Mouse (Mus musculus): ENCODE measurements around the gene Oas2. TPM values are rescaled to one million over a fixed set of nuclear protein-coding genes. Genes with fewer than 3 reads are reported as not detected.

The Oas2 gene
- total and polyA plus RNA-seq, 2 experiments from 2014 or later, result 0.15 TPM; not detected in 1

- Histone ChIP-seq H3K36me3 (replicated peaks; ENCODE audit: control insufficient read depth, insufficient read depth, low read length) (no peaks in the 10 kb centered on the region), H3K4me3 (ENCODE audit: low read depth, low read length) (no peak overlapping the region), H3K27ac (ENCODE audit: low read depth) (no peak overlapping the region), H3K9ac (replicated peaks; ENCODE audit: low read depth, low read length) (no peak overlapping the region), H3K4me1 (ENCODE audit: control insufficient read depth, insufficient read depth) (no peaks in the 10 kb centered on the region), H3K27me3 (ENCODE audit: control insufficient read depth, insufficient read depth, low read length) (peaks cover 61% of the 10 kb centered on the region), H3K4me2 (ENCODE audit: low read depth, low read length) (no peak overlapping the region; the same call in 1 of the 2 replicates), H3K9me3 (replicated peaks; ENCODE audit: control insufficient read depth, low read length) (no peaks in the 10 kb centered on the region)
- ATAC-seq (ENCODE audit: insufficient read depth, low read depth) (no peak), DNase-seq (ENCODE audit: low spot score) (no peak)
- WGBS, result 14% methylated on average over 24 of the region's 24 CpGs
- no peak for TF ChIP-seq EP300 (IDR thresholded peaks at IDR 0.05; ENCODE audit: low read depth)
- no peak for TF ChIP-seq CTCF (IDR thresholded peaks at IDR 0.05; ENCODE audit: low read depth)
These were observed 66.5 kb downstream of the Oas2 start for GRCm38 (mm10) chr5:120682982-120683771.

GRCm38 (mm10) chr5:120680918-120681317, 68.7 kb downstream of the Oas2 start:
- Histone ChIP-seq H3K36me3 (replicated peaks; ENCODE audit: control insufficient read depth, insufficient read depth, low read length) (no peaks in the 10 kb centered on the region), H3K4me1 (ENCODE audit: control insufficient read depth, insufficient read depth) (no peaks in the 10 kb centered on the region), H3K27ac (ENCODE audit: low read depth) (no peak overlapping the region), H3K4me2 (ENCODE audit: low read depth, low read length) (no peak overlapping the region), H3K9ac (replicated peaks; ENCODE audit: low read depth, low read length) (no peak overlapping the region), H3K9me3 (replicated peaks; ENCODE audit: control insufficient read depth, low read length) (no peaks in the 10 kb centered on the region), H3K27me3 (ENCODE audit: control insufficient read depth, insufficient read depth, low read length) (peaks cover 54% of the 10 kb centered on the region), H3K4me3 (ENCODE audit: low read depth, low read length) (no peak overlapping the region)
- WGBS, result 78% methylated on average over 18 of the region's 18 CpGs
- no peak for TF ChIP-seq CTCF (IDR thresholded peaks at IDR 0.05; ENCODE audit: low read depth)
- ATAC-seq (ENCODE audit: insufficient read depth, low read depth), result no peak
- DNase-seq (ENCODE audit: low spot score), result no peak

Other genes starting within 250 kb of the Oas2 start
- gene Plbd2, start 246.2 kb downstream of the Oas2 start, total RNA-seq (2014; rRNA removed; ENCODE audit: low replicate concordance), result 38.1 and 38.3 TPM in 2 replicates
- gene Plbd2, start 246.2 kb downstream of the Oas2 start, polyA plus RNA-seq (2015; fragmentation: Nextera tagmentation; extraction: Ambion mirVana), result 43.9 and 47.2 TPM in 2 replicates
- 4.2 and 16.0 TPM in 2 replicates for gene Slc8b1, start 238.7 kb downstream of the Oas2 start, total RNA-seq (2014; rRNA removed; ENCODE audit: low replicate concordance)
- 3.4 and 3.6 TPM in 2 replicates for gene Slc8b1, start 238.7 kb downstream of the Oas2 start, polyA plus RNA-seq (2015; fragmentation: Nextera tagmentation; extraction: Ambion mirVana)
- 15.8 and 27.6 TPM in 2 replicates for gene Tpcn1, start 161.2 kb downstream of the Oas2 start, total RNA-seq (2014; rRNA removed; ENCODE audit: low replicate concordance)
- gene Tpcn1, start 161.2 kb downstream of the Oas2 start, polyA plus RNA-seq (2015; fragmentation: Nextera tagmentation; extraction: Ambion mirVana), result 11.5 and 11.7 TPM in 2 replicates
- gene Iqcd, start 160.8 kb downstream of the Oas2 start, total RNA-seq (2014; rRNA removed; ENCODE audit: low replicate concordance), result not detected in 2 replicates
- gene Iqcd, start 160.8 kb downstream of the Oas2 start, polyA plus RNA-seq (2015; fragmentation: Nextera tagmentation; extraction: Ambion mirVana), result 0.14 and 0.18 TPM in 2 replicates
- gene Rita1, start 137.3 kb downstream of the Oas2 start, total RNA-seq (2014; rRNA removed; ENCODE audit: low replicate concordance), result 20.2 and 24.5 TPM in 2 replicates
- gene Rita1, start 137.3 kb downstream of the Oas2 start, polyA plus RNA-seq (2015; fragmentation: Nextera tagmentation; extraction: Ambion mirVana), result 15.7 and 16.3 TPM in 2 replicates
- 23.0 and 24.1 TPM in 2 replicates for gene Ddx54, start 137.1 kb downstream of the Oas2 start, total RNA-seq (2014; rRNA removed; ENCODE audit: low replicate concordance)
- gene Ddx54, start 137.1 kb downstream of the Oas2 start, polyA plus RNA-seq (2015; fragmentation: Nextera tagmentation; extraction: Ambion mirVana), result 17.1 and 18.2 TPM in 2 replicates
- gene Cfap73, start 115.6 kb downstream of the Oas2 start, total RNA-seq (2014; rRNA removed; ENCODE audit: low replicate concordance), result not detected in 2 replicates
- gene Cfap73, start 115.6 kb downstream of the Oas2 start, polyA plus RNA-seq (2015; fragmentation: Nextera tagmentation; extraction: Ambion mirVana), result not detected in 2 replicates
- gene Rasal1, start 101.0 kb downstream of the Oas2 start, total RNA-seq (2014; rRNA removed; ENCODE audit: low replicate concordance), result not detected in 2 replicates
- 0.10 TPM in 1 of 2 replicates, not detected in the other for gene Rasal1, start 101.0 kb downstream of the Oas2 start, polyA plus RNA-seq (2015; fragmentation: Nextera tagmentation; extraction: Ambion mirVana)
- gene Dtx1, start 37.9 kb downstream of the Oas2 start, total RNA-seq (2014; rRNA removed; ENCODE audit: low replicate concordance), result 1.7 and 13.8 TPM in 2 replicates
- gene Dtx1, start 37.9 kb downstream of the Oas2 start, polyA plus RNA-seq (2015; fragmentation: Nextera tagmentation; extraction: Ambion mirVana), result 0.30 and 0.48 TPM in 2 replicates
- gene Oas3, start 27.8 kb upstream of the Oas2 start, total RNA-seq (2014; rRNA removed; ENCODE audit: low replicate concordance), result 0.80 and 1.6 TPM in 2 replicates
- gene Oas3, start 27.8 kb upstream of the Oas2 start, polyA plus RNA-seq (2015; fragmentation: Nextera tagmentation; extraction: Ambion mirVana), result 0.18 and 0.26 TPM in 2 replicates
- gene Oas1e, start 45.7 kb upstream of the Oas2 start, total RNA-seq (2014; rRNA removed; ENCODE audit: low replicate concordance), result not detected in 2 replicates
- not detected in 2 replicates for gene Oas1e, start 45.7 kb upstream of the Oas2 start, polyA plus RNA-seq (2015; fragmentation: Nextera tagmentation; extraction: Ambion mirVana)
- 0.34 and 1.6 TPM in 2 replicates for gene Oas1c, start 62.7 kb upstream of the Oas2 start, total RNA-seq (2014; rRNA removed; ENCODE audit: low replicate concordance)
- 0.83 and 0.92 TPM in 2 replicates for gene Oas1c, start 62.7 kb upstream of the Oas2 start, polyA plus RNA-seq (2015; fragmentation: Nextera tagmentation; extraction: Ambion mirVana)
- not detected in 2 replicates for gene Oas1f, start 97.5 kb upstream of the Oas2 start, total RNA-seq (2014; rRNA removed; ENCODE audit: low replicate concordance)
- not detected in 2 replicates for gene Oas1f, start 97.5 kb upstream of the Oas2 start, polyA plus RNA-seq (2015; fragmentation: Nextera tagmentation; extraction: Ambion mirVana)
- gene Oas1h, start 111.6 kb upstream of the Oas2 start, total RNA-seq (2014; rRNA removed; ENCODE audit: low replicate concordance), result not detected in 2 replicates
- gene Oas1h, start 111.6 kb upstream of the Oas2 start, polyA plus RNA-seq (2015; fragmentation: Nextera tagmentation; extraction: Ambion mirVana), result not detected in 2 replicates
- gene Oas1g, start 137.8 kb upstream of the Oas2 start, total RNA-seq (2014; rRNA removed; ENCODE audit: low replicate concordance), result 0.73 and 4.5 TPM in 2 replicates
- gene Oas1g, start 137.8 kb upstream of the Oas2 start, polyA plus RNA-seq (2015; fragmentation: Nextera tagmentation; extraction: Ambion mirVana), result 0.52 TPM in 2 replicates
- 1.5 and 5.8 TPM in 2 replicates for gene Oas1a, start 157.7 kb upstream of the Oas2 start, total RNA-seq (2014; rRNA removed; ENCODE audit: low replicate concordance)
- 1.9 and 2.0 TPM in 2 replicates for gene Oas1a, start 157.7 kb upstream of the Oas2 start, polyA plus RNA-seq (2015; fragmentation: Nextera tagmentation; extraction: Ambion mirVana)
- not detected in 2 replicates for gene Oas1d, start 164.7 kb upstream of the Oas2 start, total RNA-seq (2014; rRNA removed; ENCODE audit: low replicate concordance)
- gene Oas1d, start 164.7 kb upstream of the Oas2 start, polyA plus RNA-seq (2015; fragmentation: Nextera tagmentation; extraction: Ambion mirVana), result not detected in 2 replicates